Mouse (Mus musculus) liver, postnatal 0 days (tissue): ENCODE data around the gene Alpl. TPM values are rescaled to one million over a fixed set of nuclear protein-coding genes. Genes with fewer than 3 reads are reported as not detected.

Experiments used
- ATAC-seq: fragments of 200-750 bp; cut with Nextera tagmentation; 2 replicates; pipeline ENCODE4 v1.8.0; 2017; ENCODE audit warnings: mild to moderate bottlenecking, moderate library complexity
- DNase-seq: peaks from one replicate; pipeline ENCODE4 v3.0.0-alpha.2; 2016
- H3K27ac ChIP-seq: fragments of 300-500 bp; sonication (generic); 2 replicates; pipeline ENCODE4 v1.5.1; 2014; ENCODE audit warnings: antibody characterized with exemption, moderate library complexity, mild to moderate bottlenecking, low read depth
- H3K27me3 ChIP-seq: fragments of 300-500 bp; sonication (generic); 2 replicates; pipeline ENCODE4 v1.6.1; 2014; ENCODE audit warnings: low read length, control low read depth, mixed read lengths; ENCODE audit not compliant: insufficient read depth
- H3K36me3 ChIP-seq: fragments of 300-500 bp; sonication (generic); replicated peaks from 2 replicates; pipeline ENCODE4 v1.6.1; 2014; ENCODE audit warnings: mild to moderate bottlenecking, control low read depth, low read length, moderate library complexity, mixed read lengths; ENCODE audit not compliant: insufficient read depth
- H3K4me1 ChIP-seq: fragments of 300-500 bp; sonication (generic); 2 replicates; pipeline ENCODE4 v1.6.1; 2014; ENCODE audit warnings: antibody characterized with exemption, mild to moderate bottlenecking, control low read depth; ENCODE audit not compliant: insufficient read depth
- H3K4me2 ChIP-seq: fragments of 300-500 bp; sonication (generic); 2 replicates; pipeline ENCODE4 v1.6.1; 2014; ENCODE audit warnings: low read depth, mild to moderate bottlenecking, low read length, moderate library complexity, mixed read lengths
- H3K4me3 ChIP-seq: fragments of 300-500 bp; sonication (generic); 2 replicates; pipeline ENCODE4 v1.5.1; 2014; ENCODE audit warnings: low read depth, low read length
- H3K9ac ChIP-seq: fragments of 300-500 bp; sonication (generic); replicated peaks from 2 replicates; pipeline ENCODE4 v1.6.1; 2014; ENCODE audit warnings: mild to moderate bottlenecking, moderate library complexity
- H3K9me3 ChIP-seq: fragments of 300-500 bp; sonication (generic); 2 replicates; pipeline ENCODE4 v1.6.1; 2016; ENCODE audit warnings: mild to moderate bottlenecking, control low read depth, low read length, mixed read lengths
- CTCF ChIP-seq: sonication (generic); IDR thresholded peaks from 2 replicates; pipeline ENCODE4 v1.5.1; 2016; ENCODE audit warnings: antibody characterized with exemption, low read depth
- EP300 ChIP-seq: IDR thresholded peaks from 2 replicates; pipeline ENCODE4 v1.6.1; 2016; ENCODE audit warnings: antibody characterized with exemption, low read depth, mild to moderate bottlenecking
- WGBS: fragments of 180-500 bp; shearing (Covaris S2); extraction: QIAGEN DNeasy Blood & Tissue Kit; methylation state at CpG from one replicate; pipeline ENCODE4 v1.1.7; 2014; ENCODE audit not compliant: insufficient replicate concordance; 5-methylcytosine and 5-hydroxymethylcytosine counted together
- polyA plus RNA-seq: library from polyadenylated mRNA; unstranded; fragments of >200 nt; fragmentation: Nextera tagmentation; extraction: Ambion mirVana; gene quantifications from 2 replicates; pipeline ENCODE4 v1.2.1, GENCODE M21; 2015

Gene Alpl
- 14.7 and 18.7 TPM in 2 replicates for polyA plus RNA-seq

GRCm38 (mm10) chr4:137795611-137796557 is at the start of gene Alpl:
Gene Alpl, minus strand, starts transcription at chr4:137796384.
- Histone ChIP-seq H3K4me3 (peak within 1 kb of the TSS; percentile 48), H3K9me3 (no peaks in the 10 kb centered on the region), H3K36me3 (no peaks in the 10 kb centered on the region), H3K27ac (peak within 1 kb of the TSS; percentile 42; the same call in 1 of the 2 replicates), H3K27me3 (peaks cover 22% of the 10 kb centered on the region), H3K4me2 (peak within 1 kb of the TSS; percentile 73), H3K4me1 (peaks cover 8% of the 10 kb centered on the region; the same call in 1 of the 2 replicates), H3K9ac (peak within 1 kb of the TSS; percentile 65)
- DNase-seq, result peak; percentile 84
- no peak for TF ChIP-seq EP300
- peak; percentile 73 for TF ChIP-seq CTCF
- peak; percentile 74 for ATAC-seq
- 6% methylated on average over 50 of the region's 78 CpGs for WGBS

DNA sequence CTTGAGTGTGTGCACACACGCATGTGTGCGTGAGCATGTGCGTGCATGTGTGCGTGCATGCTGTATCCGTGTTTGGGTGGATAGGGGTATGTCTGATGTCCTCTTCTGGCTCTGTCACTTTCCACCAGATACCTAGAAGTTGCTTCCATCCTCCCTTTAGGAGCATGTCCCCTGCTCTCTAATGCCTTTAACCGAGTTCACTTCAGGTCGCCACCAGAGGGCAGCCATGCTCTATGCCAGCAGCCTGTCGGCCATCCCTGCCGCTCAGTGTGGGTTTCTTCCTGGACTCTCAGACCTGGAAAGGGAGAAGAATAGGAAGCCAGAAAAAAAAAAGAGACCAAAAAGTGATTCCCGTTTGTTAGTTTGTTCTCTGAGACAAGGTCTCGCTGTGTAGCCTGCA is 48.5 kb upstream of the Alpl start:
- no peak overlapping the region for H3K4me2 ChIP-seq
- no peaks in the 10 kb centered on the region for H3K4me1 ChIP-seq
- peaks cover 5% of the 10 kb centered on the region; the same call in 1 of the 2 replicates for H3K9me3 ChIP-seq
- ATAC-seq, result peak; percentile 47; the same call in 1 of the 2 replicates
- no peaks in the 10 kb centered on the region for H3K36me3 ChIP-seq
- no peak overlapping the region for H3K27ac ChIP-seq
- peak; percentile 84 for DNase-seq
- H3K4me3 ChIP-seq, result no peak overlapping the region
- no peak for TF ChIP-seq EP300
- peak; percentile 95 for TF ChIP-seq CTCF
- no peaks in the 10 kb centered on the region for H3K27me3 ChIP-seq
- WGBS, result 23% methylated on average over 11 of the region's 11 CpGs
- H3K9ac ChIP-seq, result no peak overlapping the region

DNA sequence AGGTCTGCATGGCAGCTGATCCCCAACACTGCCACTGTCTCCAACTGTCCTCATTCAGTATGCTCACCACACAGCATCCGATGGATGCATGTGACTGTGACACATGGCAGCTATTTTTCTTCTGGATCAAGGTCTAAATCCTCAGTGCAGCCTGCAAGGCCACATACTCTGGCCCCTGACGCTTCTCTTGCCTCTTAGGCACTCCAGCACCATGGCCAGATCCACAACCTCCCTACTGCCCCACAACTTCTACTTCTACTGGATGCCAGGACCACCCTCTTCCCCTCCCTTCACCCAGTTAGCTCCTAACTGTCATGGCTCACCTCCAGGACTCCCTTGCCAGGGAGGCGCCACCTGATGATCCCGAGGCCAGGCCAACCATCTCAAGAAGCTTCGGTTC is 43.3 kb upstream of the Alpl start:
- Histone ChIP-seq H3K9ac (no peak overlapping the region), H3K36me3 (no peaks in the 10 kb centered on the region), H3K4me3 (no peak overlapping the region), H3K4me2 (no peak overlapping the region), H3K27ac (no peak overlapping the region), H3K9me3 (no peaks in the 10 kb centered on the region), H3K27me3 (0 out of 2 replicates have a peak, but pooled peaks cover 7% of the 10 kb centered on the region), H3K4me1 (no peaks in the 10 kb centered on the region)
- TF ChIP-seq CTCF, result no peak
- DNase-seq (no peak), ATAC-seq (no peak)
- 71% methylated on average over 5 of the region's 5 CpGs for WGBS

DNA sequence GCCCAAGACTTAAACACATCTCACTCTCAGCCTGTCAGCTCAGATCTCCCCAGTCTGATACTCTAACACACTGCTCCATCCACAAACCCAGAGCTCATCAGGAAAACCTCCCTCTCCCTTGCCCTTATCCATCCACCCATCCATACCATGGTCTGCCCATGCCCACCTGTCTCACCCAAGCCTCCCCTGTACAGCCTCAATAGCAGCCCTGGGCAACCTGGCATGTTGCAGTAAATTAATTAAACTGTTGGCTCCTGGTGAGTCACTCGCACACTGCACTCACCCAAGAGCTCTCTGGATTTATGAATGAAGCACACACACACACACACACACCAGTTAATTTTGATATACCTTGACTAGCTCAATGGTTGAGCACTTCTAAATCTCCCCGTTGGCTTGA is 42.6 kb upstream of the Alpl start:
- no peak overlapping the region for H3K9ac ChIP-seq
- H3K4me2 ChIP-seq, result no peak overlapping the region
- H3K4me1 ChIP-seq, result no peaks in the 10 kb centered on the region
- H3K9me3 ChIP-seq, result no peaks in the 10 kb centered on the region
- ATAC-seq (no peak), DNase-seq (no peak)
- H3K4me3 ChIP-seq, result no peak overlapping the region
- H3K27me3 ChIP-seq, result 0 out of 2 replicates have a peak, but pooled peaks cover 7% of the 10 kb centered on the region
- TF ChIP-seq EP300 (no peak), CTCF (no peak)
- H3K27ac ChIP-seq, result no peak overlapping the region
- WGBS, result 80% methylated on average over 2 of the region's 2 CpGs
- H3K36me3 ChIP-seq, result no peaks in the 10 kb centered on the region

- H3K4me3 ChIP-seq, result no peak overlapping the region
- DNase-seq (no peak), ATAC-seq (no peak)
- WGBS, result 63% methylated on average over 8 of the region's 8 CpGs
- no peaks in the 10 kb centered on the region for H3K9me3 ChIP-seq
- H3K4me2 ChIP-seq, result no peak overlapping the region
- no peaks in the 10 kb centered on the region for H3K4me1 ChIP-seq
- 0 out of 2 replicates have a peak, but pooled peaks cover 7% of the 10 kb centered on the region for H3K27me3 ChIP-seq
- TF ChIP-seq EP300 (no peak), CTCF (no peak)
- H3K27ac ChIP-seq, result no peak overlapping the region
- no peaks in the 10 kb centered on the region for H3K36me3 ChIP-seq
- H3K9ac ChIP-seq, result no peak overlapping the region
Observed at GRCm38 (mm10) chr4:137837792-137838191, 41.6 kb upstream of the Alpl start.

DNA sequence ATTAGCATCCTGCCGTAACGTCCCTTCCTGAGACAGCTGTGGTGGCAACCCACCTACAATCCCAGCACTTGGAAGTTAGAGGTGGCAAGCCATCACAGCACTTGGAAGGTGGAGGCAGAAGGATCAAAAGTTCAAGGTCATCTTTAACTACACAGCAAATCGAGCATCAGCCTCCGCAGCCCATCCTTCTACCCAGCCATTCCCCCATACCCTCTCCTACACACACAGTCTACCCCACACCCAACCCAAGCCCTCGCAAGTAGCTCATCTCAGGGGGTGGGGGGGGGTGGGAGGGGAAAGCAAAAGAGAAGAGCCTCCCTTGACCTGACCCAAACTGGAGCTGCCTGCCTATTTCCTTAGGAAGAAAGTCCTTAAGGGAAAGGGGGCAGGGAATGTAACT is 40.6 kb upstream of the Alpl start:
- Histone ChIP-seq H3K27ac (no peak overlapping the region), H3K27me3 (0 out of 2 replicates have a peak, but pooled peaks cover 7% of the 10 kb centered on the region), H3K4me3 (no peak overlapping the region), H3K9ac (no peak overlapping the region), H3K4me2 (no peak overlapping the region), H3K4me1 (no peaks in the 10 kb centered on the region), H3K36me3 (no peaks in the 10 kb centered on the region), H3K9me3 (no peaks in the 10 kb centered on the region)
- TF ChIP-seq CTCF, result no peak
- TF ChIP-seq EP300, result no peak
- DNase-seq (no peak), ATAC-seq (no peak)
- WGBS, result 66% methylated on average over 5 of the region's 5 CpGs
